Mouse (Mus musculus) kidney, embryonic 16.5 days (tissue): ENCODE data around the gene Ikzf5. TPM values are rescaled to one million over a fixed set of nuclear protein-coding genes. Genes with fewer than 3 reads are reported as not detected.
"Not testable (repeated sequence)": the region's sequence is repeated elsewhere in the genome, so short reads cannot be mapped to it uniquely, and the experiment has no call there.

ENCODE experiments used
- ATAC-seq: fragments of 200-750 bp; cut with Nextera tagmentation; 2 replicates; pipeline ENCODE4 v1.8.0; 2017; ENCODE audit warnings: moderate TSS enrichment; ENCODE audit not compliant: low FRiP score, low TSS enrichment
- H3K27ac ChIP-seq: fragments of 300-500 bp; sonication (generic); 2 replicates; pipeline ENCODE4 v1.5.1; 2014; ENCODE audit warnings: low read length
- H3K27me3 ChIP-seq: fragments of 300-500 bp; sonication (generic); 2 replicates; pipeline ENCODE4 v1.6.1; 2014; ENCODE audit warnings: low read length, control low read depth, mixed read lengths; ENCODE audit not compliant: insufficient read depth
- H3K36me3 ChIP-seq: fragments of 300-500 bp; sonication (generic); 2 replicates; pipeline ENCODE4 v1.6.1; 2014; ENCODE audit warnings: low read length, control low read depth, mixed read lengths; ENCODE audit not compliant: insufficient read depth
- H3K4me1 ChIP-seq: fragments of 300-500 bp; sonication (generic); 2 replicates; pipeline ENCODE4 v1.6.1; 2014; ENCODE audit warnings: low read length, control low read depth, mixed read lengths; ENCODE audit not compliant: insufficient read depth
- H3K4me2 ChIP-seq: fragments of 300-500 bp; sonication (generic); replicated peaks from 2 replicates; pipeline ENCODE4 v1.6.1; 2014; ENCODE audit warnings: low read depth, low read length
- H3K4me3 ChIP-seq: fragments of 300-500 bp; sonication (generic); 2 replicates; pipeline ENCODE4 v1.5.1; 2014; ENCODE audit warnings: mild to moderate bottlenecking, low read length
- H3K9ac ChIP-seq: fragments of 300-500 bp; sonication (generic); replicated peaks from 2 replicates; pipeline ENCODE4 v1.6.1; 2014; ENCODE audit warnings: low read length
- H3K9me3 ChIP-seq: fragments of 300-500 bp; sonication (generic); 2 replicates; pipeline ENCODE4 v1.6.1; 2016; ENCODE audit warnings: low read length, control low read depth
- WGBS: fragments of 180-500 bp; shearing (Covaris S2); extraction: QIAGEN DNeasy Blood & Tissue Kit; methylation state at CpG from one replicate; pipeline ENCODE4 v1.1.7; 2014; 5-methylcytosine and 5-hydroxymethylcytosine counted together
- polyA plus RNA-seq: library from polyadenylated mRNA; unstranded; fragments of >200 nt; fragmentation: Nextera tagmentation; extraction: Ambion mirVana; gene quantifications from 2 replicates; pipeline ENCODE4 v1.2.1, GENCODE M21; 2015

The Ikzf5 gene
- polyA plus RNA-seq: 13.9 and 15.8 TPM in 2 replicates

DNA sequence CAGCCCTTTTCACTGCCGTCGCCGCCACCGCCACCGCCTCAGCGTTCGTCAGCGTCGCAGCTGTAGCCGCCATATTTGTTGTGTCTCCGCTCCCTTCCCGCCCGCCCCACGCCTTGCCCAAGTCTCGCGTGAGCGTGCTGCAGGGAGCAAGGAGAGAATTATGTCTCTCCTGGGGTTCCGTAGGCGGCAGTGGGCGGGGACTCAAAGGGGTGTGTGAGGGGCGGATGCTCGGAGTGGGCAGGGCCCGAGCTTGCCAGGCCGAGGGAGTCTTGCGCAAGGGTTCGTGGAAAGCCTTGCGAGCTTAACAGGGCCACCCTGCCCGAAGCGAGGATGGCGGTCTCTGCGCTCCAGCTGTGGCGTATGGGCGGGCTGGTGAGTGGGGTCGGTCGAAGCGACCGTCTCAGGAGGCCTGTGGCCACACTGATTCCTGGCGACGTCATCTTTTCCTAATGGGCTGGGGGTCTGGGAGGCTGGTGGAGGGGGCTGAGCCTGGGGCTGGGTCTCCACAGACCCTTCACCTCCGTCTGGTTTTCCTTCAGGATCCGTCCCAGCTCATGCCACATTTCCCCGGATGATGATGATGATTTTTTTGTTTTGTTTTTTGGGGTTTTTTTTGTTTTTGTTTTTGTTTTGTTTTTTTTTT is at the start of gene Ikzf5, which contains the start of gene Acadsb:
Gene Ikzf5, minus strand, starts transcription at position 106 of the 643 bp plus-strand sequence.
Gene Acadsb, plus strand, starts transcription at position 186 of the 643 bp plus-strand sequence.
- peaks cover 25% of the 10 kb centered on the region for H3K4me1 ChIP-seq
- ATAC-seq: peak; percentile 97
- H3K9me3 ChIP-seq: no peaks in the 10 kb centered on the region
- WGBS: under 1% methylated on average over 42 of the region's 42 CpGs
- peak within 1 kb of the TSS; percentile 94 for H3K9ac ChIP-seq
- H3K36me3 ChIP-seq: no peaks in the 10 kb centered on the region
- peak within 1 kb of the TSS; percentile 81 for H3K27ac ChIP-seq
- peak within 1 kb of the TSS; percentile 85 for H3K4me3 ChIP-seq
- peak within 1 kb of the TSS; percentile 71 for H3K4me2 ChIP-seq
- no peaks in the 10 kb centered on the region for H3K27me3 ChIP-seq

- Histone ChIP-seq H3K9ac (no peak overlapping the region), H3K9me3 (no peaks in the 10 kb centered on the region), H3K27ac (no peak overlapping the region), H3K4me2 (no peak overlapping the region), H3K36me3 (no peaks in the 10 kb centered on the region), H3K27me3 (no peaks in the 10 kb centered on the region), H3K4me3 (no peak overlapping the region), H3K4me1 (no peaks in the 10 kb centered on the region)
- 93% methylated on average over 5 of the region's 5 CpGs for WGBS
- no peak for ATAC-seq
These were observed 46.4 kb upstream of the Ikzf5 start for GRCm38 (mm10) chr7:131456714-131457113.

DNA sequence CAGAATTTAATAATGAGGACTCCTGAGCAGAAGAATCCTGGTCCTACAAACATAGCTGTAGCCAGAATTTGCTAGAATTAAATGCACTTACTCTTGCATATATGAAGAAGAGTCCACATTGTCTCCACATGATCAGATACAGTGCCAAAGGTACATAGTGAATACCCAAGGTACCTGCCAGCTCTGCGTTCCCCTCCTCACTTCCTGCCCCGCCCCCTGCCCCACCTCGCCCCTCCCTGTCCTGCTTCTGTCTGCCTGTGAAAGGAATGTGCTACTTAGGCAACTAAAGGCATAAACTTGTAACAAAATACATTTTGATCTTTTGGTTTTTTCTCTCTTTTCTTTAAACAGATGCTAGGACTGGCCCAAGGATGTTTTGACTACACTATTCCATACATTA is 26.7 kb upstream of the Ikzf5 start:
- ATAC-seq: no peak
- Histone ChIP-seq H3K9ac (no peak overlapping the region), H3K4me3 (no peak overlapping the region), H3K27me3 (no peaks in the 10 kb centered on the region), H3K4me1 (no peaks in the 10 kb centered on the region), H3K9me3 (no peaks in the 10 kb centered on the region), H3K27ac (no peak overlapping the region), H3K36me3 (peaks cover 11% of the 10 kb centered on the region; the same call in 1 of the 2 replicates), H3K4me2 (no peak overlapping the region)
- 70% methylated on average over 3 of the region's 3 CpGs for whole genome bisulfite sequencing

DNA sequence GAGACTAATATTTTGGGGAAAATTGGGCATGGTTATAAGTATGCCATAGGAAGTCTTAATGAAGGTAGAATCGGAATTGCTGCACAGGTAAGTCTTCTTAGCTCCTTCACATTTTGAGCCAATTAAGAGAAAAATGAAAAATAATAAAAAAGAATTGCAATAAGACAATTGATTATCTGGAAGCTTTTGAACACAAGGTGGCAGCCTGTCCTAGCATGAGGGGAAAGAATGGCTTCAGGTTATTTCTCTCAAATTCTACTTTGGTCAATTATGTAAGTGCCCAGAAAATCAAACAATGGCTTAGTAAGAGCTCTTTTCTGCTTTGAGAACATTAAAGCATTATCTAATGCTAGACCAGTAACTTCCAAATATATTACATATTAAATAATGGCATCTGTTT is 24.0 kb upstream of the Ikzf5 start:
- WGBS: 87% methylated on average over 1 of the region's 1 CpGs
- H3K27ac ChIP-seq: no peak overlapping the region
- ATAC-seq: no peak
- no peaks in the 10 kb centered on the region for H3K27me3 ChIP-seq
- peaks cover 22% of the 10 kb centered on the region for H3K36me3 ChIP-seq
- H3K4me3 ChIP-seq: no peak overlapping the region
- H3K4me2 ChIP-seq: no peak overlapping the region
- no peak overlapping the region for H3K9ac ChIP-seq
- H3K4me1 ChIP-seq: no peaks in the 10 kb centered on the region
- peaks cover 4% of the 10 kb centered on the region; the same call in 1 of the 2 replicates for H3K9me3 ChIP-seq

DNA sequence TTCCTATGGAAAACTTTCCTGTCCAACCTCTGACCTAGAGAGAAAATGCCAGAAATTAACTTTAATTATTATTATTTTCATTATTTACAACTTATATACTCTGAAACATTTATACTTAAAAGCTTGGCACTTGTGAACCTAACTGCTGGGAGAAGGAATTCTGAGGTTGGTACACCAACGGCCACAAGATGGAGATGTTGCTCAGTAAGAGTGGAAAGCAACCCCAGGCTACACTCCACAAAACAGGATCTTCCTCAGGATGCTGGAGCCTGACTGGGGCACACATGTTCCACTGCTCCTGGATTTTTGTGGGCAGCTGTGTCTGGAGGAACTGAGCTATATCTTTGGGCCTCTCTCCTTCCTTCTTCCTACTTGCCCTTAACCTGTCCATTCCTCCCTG is 21.9 kb upstream of the Ikzf5 start:
- H3K27ac ChIP-seq: no peak overlapping the region
- no peak overlapping the region for H3K4me3 ChIP-seq
- H3K27me3 ChIP-seq: no peaks in the 10 kb centered on the region
- peaks cover 28% of the 10 kb centered on the region for H3K36me3 ChIP-seq
- H3K9me3 ChIP-seq: peaks cover 4% of the 10 kb centered on the region; the same call in 1 of the 2 replicates
- no peaks in the 10 kb centered on the region for H3K4me1 ChIP-seq
- ATAC-seq: no peak; the same call in 1 of the 2 replicates
- no peak overlapping the region for H3K4me2 ChIP-seq
- 15% methylated on average over 1 of the region's 1 CpGs for WGBS
- H3K9ac ChIP-seq: no peak overlapping the region

- no peaks in the 10 kb centered on the region for H3K27me3 ChIP-seq
- no peak for ATAC-seq
- no peak overlapping the region for H3K27ac ChIP-seq
- WGBS: 86% methylated on average over 5 of the region's 5 CpGs
- H3K4me3 ChIP-seq: no peak overlapping the region
- peaks cover 4% of the 10 kb centered on the region; the same call in 1 of the 2 replicates for H3K9me3 ChIP-seq
- no peaks in the 10 kb centered on the region for H3K4me1 ChIP-seq
- H3K9ac ChIP-seq: no peak overlapping the region
- H3K36me3 ChIP-seq: peaks cover 25% of the 10 kb centered on the region
- H3K4me2 ChIP-seq: no peak overlapping the region
These were observed 17.0 kb upstream of the Ikzf5 start for GRCm38 (mm10) chr7:131427331-131427730.

GRCm38 (mm10) chr7:131424912-131425311 is 14.6 kb upstream of the Ikzf5 start:
- Histone ChIP-seq H3K4me3 (no peak overlapping the region), H3K9me3 (no peaks in the 10 kb centered on the region), H3K27ac (no peak overlapping the region), H3K4me1 (no peaks in the 10 kb centered on the region), H3K36me3 (peaks cover 12% of the 10 kb centered on the region), H3K9ac (no peak overlapping the region), H3K4me2 (no peak overlapping the region), H3K27me3 (no peaks in the 10 kb centered on the region)
- 78% methylated on average over 2 of the region's 2 CpGs for WGBS
- ATAC-seq: no peak

- H3K9ac ChIP-seq: no peak overlapping the region
- no peak overlapping the region for H3K4me2 ChIP-seq
- H3K27me3 ChIP-seq: no peaks in the 10 kb centered on the region
- no peaks in the 10 kb centered on the region for H3K36me3 ChIP-seq
- no peak overlapping the region for H3K4me3 ChIP-seq
- H3K4me1 ChIP-seq: peaks cover 14% of the 10 kb centered on the region; the same call in 1 of the 2 replicates
- no peaks in the 10 kb centered on the region for H3K9me3 ChIP-seq
- no peak for ATAC-seq
- H3K27ac ChIP-seq: no peak overlapping the region
These were observed 7.3 kb upstream of the Ikzf5 start for GRCm38 (mm10) chr7:131417605-131418004.

DNA sequence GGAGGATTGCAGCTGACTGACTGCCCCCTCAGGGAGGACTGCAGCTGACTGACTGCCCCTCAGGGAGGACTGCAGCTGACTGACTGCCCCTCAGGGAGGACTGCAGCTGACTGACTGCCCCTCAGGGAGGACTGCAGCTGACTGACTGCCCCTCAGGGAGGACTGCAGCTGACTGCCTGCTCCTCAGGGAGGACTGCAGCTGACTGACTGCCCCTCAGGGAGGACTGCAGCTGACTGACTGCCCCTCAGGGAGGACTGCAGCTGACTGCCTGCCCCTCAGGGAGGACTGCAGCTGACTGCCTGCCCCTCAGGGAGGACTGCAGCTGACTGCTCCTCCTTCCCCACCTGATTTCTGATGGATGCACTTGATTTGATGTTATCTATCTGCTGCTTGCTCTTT is 6.4 kb upstream of the Ikzf5 start:
- H3K27ac ChIP-seq, H3K4me2 ChIP-seq, ATAC-seq, H3K9ac ChIP-seq, H3K27me3 ChIP-seq, H3K4me3 ChIP-seq, H3K36me3 ChIP-seq, H3K9me3 ChIP-seq: not testable (repeated sequence)
- H3K4me1 ChIP-seq: peaks cover 14% of the 10 kb centered on the region; the same call in 1 of the 2 replicates

DNA sequence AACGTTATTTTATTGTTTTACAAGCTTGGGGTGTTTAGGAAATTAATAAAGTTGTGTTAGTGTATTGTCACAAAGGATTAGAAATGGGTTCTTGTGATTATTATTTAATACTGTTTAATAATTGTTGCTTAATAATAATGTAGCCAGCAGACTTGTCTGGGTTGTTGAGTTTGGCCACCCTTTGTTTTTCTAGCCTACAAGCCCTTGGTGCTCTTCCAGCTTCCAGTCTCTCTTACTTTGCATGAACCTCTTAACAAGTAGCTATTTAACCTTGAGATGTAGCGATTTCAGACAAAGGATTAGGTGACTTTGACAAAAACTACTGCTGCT is 1.6 kb upstream of the Ikzf5 start:
- Histone ChIP-seq H3K9ac (no peak overlapping the region), H3K36me3 (no peaks in the 10 kb centered on the region), H3K9me3 (no peaks in the 10 kb centered on the region), H3K4me1 (peaks cover 29% of the 10 kb centered on the region), H3K4me2 (no peak overlapping the region), H3K27ac (no peak overlapping the region), H3K27me3 (no peaks in the 10 kb centered on the region), H3K4me3 (no peak overlapping the region)
- no peak for ATAC-seq
- 33% methylated on average over 2 of the region's 2 CpGs for WGBS
